Mouse (Mus musculus) liver, embryonic 14.5 days (tissue): ENCODE measurements around the gene Ank2.

Source experiments
- CTCF ChIP-seq: IDR thresholded peaks from 2 replicates; pipeline ENCODE4 v1.5.1; 2016; ENCODE audit warnings: antibody characterized with exemption, low read depth, control low read depth
- EP300 ChIP-seq: IDR thresholded peaks from 2 replicates; pipeline ENCODE4 v1.6.1; 2016; ENCODE audit warnings: antibody characterized with exemption, low read depth

DNA sequence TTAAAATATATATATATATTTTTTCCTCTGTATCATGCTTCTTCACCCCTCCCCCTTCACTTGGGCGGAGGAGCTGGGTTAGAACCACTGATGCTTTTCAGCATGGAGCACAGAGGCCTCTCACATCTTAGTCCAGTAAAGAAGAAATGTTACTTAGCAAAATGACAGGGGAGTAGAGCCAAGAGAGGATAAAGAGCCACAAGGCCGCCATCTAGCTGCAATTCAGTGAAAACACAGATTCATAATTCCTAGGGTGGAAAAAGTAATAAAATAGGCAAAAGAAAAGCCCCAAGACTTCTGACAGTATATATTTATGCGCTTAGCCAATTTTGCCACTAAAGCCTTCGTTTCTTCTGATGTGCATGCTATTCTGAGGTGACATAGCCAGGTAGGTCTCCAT is 503.2 kb downstream of the Ank2 start:
- TF ChIP-seq CTCF (peak; percentile 10; the same call in 1 of the 2 replicates), EP300 (no peak)
